Mouse (Mus musculus) v-Abl transformed pro-B cells (cell line): Measurements from ENCODE around the gene Rbm8a2.

Experiments used
- in situ Hi-C, 2 experiments: fragments of 400-800 bp; cut with MboI; formaldehyde crosslinking; loops; one replicate each; pipeline ENCODE4 v1.15.1; 2025; ENCODE audit not compliant: unreplicated experiment in 2 of 2

Gene Rbm8a2

DNA sequence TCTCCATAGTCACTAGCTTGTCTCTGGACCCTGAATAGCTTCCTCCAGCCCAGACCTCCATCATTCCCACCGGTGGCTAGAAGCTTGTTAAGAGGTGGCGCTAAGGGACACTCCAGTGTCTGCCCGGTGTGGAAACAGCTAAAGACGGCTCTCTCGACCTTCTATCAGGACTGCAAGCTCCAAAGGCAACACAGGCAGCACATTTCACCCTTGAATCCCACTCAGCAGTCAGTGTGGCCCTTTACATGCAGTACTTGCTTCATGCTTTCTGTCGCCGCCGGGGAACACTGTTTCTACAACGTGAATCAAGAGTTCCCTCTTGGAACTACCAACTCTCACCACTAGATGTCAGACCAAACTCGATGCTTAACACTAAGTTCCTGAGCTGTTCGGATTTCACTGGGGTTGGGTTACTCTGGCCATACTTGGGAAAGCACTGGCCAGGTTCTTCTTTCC is 42.6 kb downstream of the Rbm8a2 start:
- in situ Hi-C loops = loop anchor here (5.0 to 25.0 kb wide), 4 partner anchors 768 to 1451 kb away; no protein-coding TSS in a partner anchor

DNA sequence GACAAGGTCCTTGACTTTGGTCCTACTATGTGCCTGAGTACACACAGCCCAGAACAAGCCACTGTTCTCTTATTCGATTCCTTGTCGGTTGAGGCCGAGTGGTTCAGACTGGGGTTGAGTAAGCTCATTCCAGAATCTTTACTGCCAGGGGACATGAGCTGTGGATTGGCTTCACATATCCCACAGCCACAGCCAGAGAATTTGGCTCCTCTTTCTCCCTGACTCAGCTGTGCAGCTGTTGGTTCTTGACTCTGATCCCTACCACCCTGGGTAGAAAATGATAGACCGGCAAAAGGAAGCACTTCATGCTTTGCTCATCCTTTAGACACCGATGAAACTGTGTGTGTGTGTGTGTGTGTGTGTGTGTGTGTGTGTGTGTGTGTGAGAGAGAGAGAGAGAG is 47.5 kb downstream of the Rbm8a2 start:
- in situ Hi-C loops = loop anchor here (10.0 to 25.0 kb wide), 3 partner anchors 773 to 1456 kb away; no protein-coding TSS in a partner anchor
